Mouse (Mus musculus): Measurements from ENCODE around the gene Olfr799.

Olfr799 gene

DNA sequence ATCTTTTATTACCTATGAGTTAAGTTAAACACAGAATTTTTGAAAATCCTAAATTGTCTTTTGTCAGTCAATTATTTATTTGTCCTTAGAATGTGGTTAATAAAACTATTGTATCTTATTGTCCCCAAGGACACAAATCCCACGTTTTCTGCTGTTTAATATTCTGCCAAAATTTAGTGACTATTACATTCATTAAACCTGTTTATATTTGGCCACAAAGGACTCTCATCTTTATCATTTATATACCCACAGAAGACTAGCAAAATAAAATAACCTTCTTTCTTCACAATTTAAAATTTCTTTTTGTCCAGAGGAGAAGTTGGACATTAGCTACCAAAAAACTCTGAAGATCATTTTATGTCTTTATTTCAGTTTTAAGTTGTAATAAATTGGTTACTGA is at the start of gene Olfr799:
TSS of gene Olfr799 (plus strand) at position 301 of the 400 bp plus-strand sequence.
- DNase-seq (ENCODE audit: low read depth): no peak

DNA sequence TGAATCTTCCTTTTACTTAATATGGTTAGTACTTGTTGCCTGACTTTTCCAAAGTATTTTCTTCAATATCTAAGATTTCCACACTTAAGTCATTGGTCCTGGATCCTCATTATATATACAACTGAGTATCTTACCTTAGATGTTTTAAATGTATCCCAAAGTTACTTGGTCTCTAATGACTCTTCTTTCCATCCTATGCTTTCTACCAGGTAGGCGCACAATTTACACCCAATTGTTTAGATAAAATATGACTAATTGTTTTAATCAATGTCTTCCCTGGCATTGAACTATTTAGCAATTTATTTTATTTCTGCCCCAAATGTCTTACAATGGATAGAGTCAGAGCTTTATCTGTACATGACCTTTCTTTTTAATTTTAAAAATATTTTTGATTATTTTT is 24.8 kb upstream of the Olfr799 start, which contains the start of gene Olfr796:
TSS of gene Olfr796 (minus strand) at position 101 of the 400 bp plus-strand sequence.
- no peak for DNase-seq (ENCODE audit: low read depth)

DNA sequence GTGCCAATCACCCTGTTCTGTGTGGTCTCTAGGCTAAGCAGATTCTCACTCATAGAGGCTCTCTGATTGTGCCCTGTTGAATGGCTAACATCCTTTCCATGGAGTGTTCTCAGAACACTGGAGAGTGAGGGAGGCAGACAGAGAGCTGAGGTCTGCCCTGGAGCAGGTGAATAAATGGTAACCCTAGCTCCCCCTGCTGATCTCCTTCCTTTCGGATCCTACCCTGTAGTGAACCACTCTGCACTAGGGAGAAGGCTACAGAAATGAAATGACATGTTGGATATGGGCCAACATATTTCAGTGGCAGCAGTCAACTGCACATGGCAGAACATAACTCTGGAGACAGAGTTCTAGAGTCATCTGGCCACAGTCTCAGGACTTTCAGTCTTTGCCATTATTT is 15.6 kb upstream of the Olfr799 start:
- DNase-seq (ENCODE audit: low read depth): no peak

DNA sequence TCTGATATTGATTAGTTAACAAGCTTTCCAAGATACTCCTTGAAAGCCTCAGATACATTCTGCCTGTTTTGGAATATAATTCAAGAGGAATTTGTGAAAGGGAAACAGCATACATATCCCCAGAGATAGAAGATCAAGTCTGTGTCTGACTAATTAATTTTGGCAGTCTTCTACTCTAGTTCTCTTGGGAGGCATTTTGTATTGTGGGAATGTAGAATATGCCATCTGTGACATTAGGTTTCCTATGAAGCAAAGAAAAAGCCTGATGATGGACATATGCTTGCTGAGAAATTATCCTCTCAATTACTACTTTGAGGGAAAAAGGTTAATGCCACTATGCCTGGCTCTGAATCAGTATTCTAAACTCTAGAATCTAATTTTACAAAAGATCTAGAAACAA is 14.0 kb upstream of the Olfr799 start:
- DNase-seq (ENCODE audit: low read depth): no peak

DNA sequence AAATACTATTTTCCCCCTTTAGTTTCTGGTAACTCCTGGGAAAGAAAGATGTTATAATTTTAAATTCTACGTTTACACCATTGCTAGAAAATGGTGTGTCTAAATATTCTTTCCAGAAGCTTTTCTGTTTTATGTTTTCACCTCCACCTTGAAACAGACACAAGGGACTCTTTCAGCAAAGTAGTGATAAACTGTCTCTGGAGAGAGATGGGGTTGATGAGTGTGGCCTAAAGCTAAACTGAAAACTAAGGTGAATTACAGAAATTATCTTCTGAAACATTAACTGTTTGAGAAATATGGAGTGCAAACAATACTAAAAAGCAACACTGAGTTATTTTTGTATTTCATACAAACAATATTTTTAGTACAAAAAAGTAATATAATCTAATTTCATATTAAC is 9.4 kb upstream of the Olfr799 start, which contains the start of gene Olfr798:
TSS of gene Olfr798 (minus strand) at position 101 of the 400 bp plus-strand sequence.
- no peak for DNase-seq (ENCODE audit: low read depth)

DNA sequence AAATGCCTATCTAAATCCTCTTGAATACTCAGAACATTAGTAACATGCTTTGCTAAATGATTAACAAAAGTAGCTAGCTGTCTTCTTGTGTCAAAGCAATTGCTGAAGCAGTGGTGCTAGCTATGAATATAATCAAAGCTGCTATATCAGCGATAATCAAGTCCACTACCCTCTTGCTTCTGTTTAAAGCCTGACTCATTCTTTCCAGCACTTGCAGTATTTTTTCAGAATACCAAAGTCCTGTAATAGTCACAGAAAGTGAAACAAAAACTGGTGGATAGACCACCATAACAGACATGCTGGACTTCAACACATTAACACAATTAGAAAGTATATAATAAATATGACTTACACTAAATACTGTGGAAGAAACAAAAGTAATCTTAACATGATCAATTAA is 14.5 kb downstream of the Olfr799 start:
- no peak for DNase-seq (ENCODE audit: low read depth)

DNA sequence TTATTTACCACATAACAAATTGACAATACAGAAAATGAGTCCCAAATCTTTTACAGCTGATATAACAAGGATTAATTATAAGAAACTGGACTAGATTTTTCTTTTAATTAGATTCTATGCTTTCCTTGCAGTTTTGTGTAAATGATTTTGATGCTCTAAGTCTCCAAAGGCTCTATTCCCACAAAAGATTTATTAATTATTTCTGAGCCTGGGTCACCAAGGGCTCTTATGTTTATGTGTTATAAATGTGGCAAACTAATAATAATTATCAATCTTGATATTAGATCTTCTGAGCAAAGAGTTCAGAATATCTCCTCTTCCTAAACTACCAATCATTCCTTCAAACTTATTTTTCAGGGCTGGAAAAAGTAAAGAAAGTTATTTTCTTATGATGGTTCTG is 20.1 kb downstream of the Olfr799 start, which contains the start of gene Olfr800:
TSS of gene Olfr800 (plus strand) at position 301 of the 400 bp plus-strand sequence.
- no peak for DNase-seq (ENCODE audit: low read depth)

DNA sequence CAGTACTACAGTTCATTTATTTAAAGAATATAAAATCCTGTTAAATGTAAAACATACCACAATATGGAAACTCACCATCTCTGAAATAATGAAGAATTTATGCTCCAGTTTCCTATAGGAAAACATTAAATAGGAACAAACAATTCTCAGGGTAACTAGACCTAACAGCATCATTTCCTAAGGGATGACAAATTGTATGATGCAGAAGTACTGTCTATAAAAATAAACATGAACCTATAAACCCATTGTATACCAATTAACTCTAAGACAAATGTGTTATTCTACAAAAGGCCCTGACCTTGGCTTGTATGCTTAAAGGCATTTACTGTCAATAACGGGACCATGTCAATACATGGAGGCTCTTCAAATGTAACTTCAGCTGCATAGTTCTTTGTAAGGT is 36.5 kb downstream of the Olfr799 start, which contains the start of gene Olfr801:
TSS of gene Olfr801 (minus strand) at position 101 of the 400 bp plus-strand sequence.
- DNase-seq (ENCODE audit: low read depth): no peak

DNA sequence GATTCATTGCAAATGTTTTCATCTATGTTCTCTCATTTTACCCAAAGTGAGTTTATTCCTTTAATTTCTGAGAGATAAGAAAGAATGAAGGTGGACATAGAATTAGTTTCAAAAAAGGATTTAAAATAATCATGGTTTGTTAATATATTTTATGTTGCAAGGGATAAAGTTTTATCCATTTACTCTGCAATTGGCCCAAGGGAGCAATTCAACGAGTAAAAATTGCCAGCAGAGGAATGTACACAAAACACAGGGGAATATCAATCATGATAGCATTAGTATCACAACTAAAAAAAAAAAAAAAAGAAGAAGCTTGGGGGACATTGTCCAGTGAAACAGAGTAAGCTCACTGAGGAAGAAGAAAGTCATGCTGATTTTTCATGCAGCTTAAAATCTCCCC is 50.8 kb downstream of the Olfr799 start, which contains the start of gene Olfr802:
TSS of gene Olfr802 (minus strand) at position 101 of the 400 bp plus-strand sequence.
- DNase-seq (ENCODE audit: low read depth): no peak

DNA sequence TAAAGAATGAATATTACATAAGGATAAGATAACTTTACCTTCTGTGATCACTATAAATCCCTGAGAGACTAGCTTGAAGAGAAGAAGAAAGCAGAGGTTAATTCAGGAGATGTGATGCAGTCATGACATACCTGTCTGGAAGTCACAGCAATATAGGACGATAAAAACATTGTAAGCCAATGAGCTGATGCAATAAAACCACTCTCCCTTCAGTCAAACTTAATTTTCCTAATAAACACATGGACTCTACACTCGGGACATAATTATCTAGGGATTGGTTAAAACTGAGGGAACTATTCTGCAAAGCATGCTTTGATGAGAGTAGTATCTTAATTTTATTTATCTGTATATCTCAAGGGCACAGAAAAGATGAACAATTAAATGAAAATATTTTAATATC is 56.9 kb downstream of the Olfr799 start, which contains the start of gene Olfr803:
TSS of gene Olfr803 (minus strand) at position 101 of the 400 bp plus-strand sequence.
- no peak for DNase-seq (ENCODE audit: low read depth)

Data from induced T-regulatory cell, adult 2 months (primary cell).